Mouse (Mus musculus): ENCODE measurements around the gene A3galt2.

Gene A3galt2

GRCm38 (mm10) chr4:128795596-128795995 lies 40.4 kb downstream of the A3galt2 start:
- DNase-seq (ENCODE audit: low read depth): peak; percentile 42

- DNase-seq (ENCODE audit: low read depth): no peak
Observed at GRCm38 (mm10) chr4:128796788-128797187, 41.6 kb downstream of the A3galt2 start.

GRCm38 (mm10) chr4:128801675-128802465 lies 46.7 kb downstream of the A3galt2 start:
- no peak for DNase-seq (ENCODE audit: low read depth)

- no peak for DNase-seq (ENCODE audit: low read depth)
Observed at GRCm38 (mm10) chr4:128803569-128803968, 48.4 kb downstream of the A3galt2 start.

- DNase-seq (ENCODE audit: low read depth): peak; percentile 52
Observed at GRCm38 (mm10) chr4:128804426-128805149, 49.4 kb downstream of the A3galt2 start.

- DNase-seq (ENCODE audit: low read depth): peak; percentile 64
Observed at GRCm38 (mm10) chr4:128805150-128806042, 50.2 kb downstream of the A3galt2 start.

- peak; percentile 75 for DNase-seq (ENCODE audit: low read depth)
Observed at GRCm38 (mm10) chr4:128806043-128806826, 51.1 kb downstream of the A3galt2 start, which contains the start of gene Zfp362. Gene Zfp362 (minus strand): TSS chr4:128806045.

GRCm38 (mm10) chr4:128806827-128807179 lies 51.6 kb downstream of the A3galt2 start:
- DNase-seq (ENCODE audit: low read depth): peak; percentile 73

- DNase-seq (ENCODE audit: low read depth): peak; percentile 89
Observed at GRCm38 (mm10) chr4:128811382-128812056, 56.4 kb downstream of the A3galt2 start.

- DNase-seq (ENCODE audit: low read depth): no peak
Observed at GRCm38 (mm10) chr4:128817011-128817410, 61.8 kb downstream of the A3galt2 start.

All from induced T-regulatory cell, adult 2 months (primary cell).